In the genomic region with DNA sequence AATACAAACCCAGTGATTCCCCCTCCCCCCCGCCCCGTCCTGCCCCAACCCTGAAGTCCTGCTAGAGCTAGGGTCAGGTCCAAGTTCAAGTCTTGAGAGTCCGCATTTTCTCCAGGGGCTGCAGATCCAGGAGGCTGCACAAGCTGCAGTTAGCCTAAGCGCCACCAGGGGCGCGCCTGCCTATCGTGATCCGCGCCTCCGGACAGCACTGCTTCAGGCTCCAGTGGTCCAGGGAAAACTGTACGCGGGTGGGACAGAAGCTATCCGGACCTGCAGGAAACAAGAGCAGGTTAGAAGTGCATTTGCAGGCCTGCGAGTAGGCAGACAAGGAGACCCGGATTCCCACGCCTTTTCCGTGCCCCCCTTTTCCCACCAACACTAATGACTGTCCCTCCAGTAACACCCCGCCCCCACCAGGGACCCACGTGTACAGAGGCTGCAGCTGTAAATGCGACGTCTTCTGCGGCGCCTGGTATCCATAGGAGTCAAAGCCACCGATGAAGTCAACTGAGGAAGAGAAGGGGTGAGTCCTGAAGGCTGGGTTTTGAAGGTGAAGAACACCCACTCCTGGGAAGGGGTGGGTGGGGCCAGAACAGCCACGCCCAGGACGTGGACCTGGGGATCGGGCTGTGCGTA, we compare ENCODE assay signal across 8 mouse cellular contexts. TPM values are rescaled to one million over a fixed set of nuclear protein-coding genes. Genes with fewer than 3 reads are reported as not detected.
DNase-seq lines count a peak whose midpoint lies in the region; ATAC-seq and TF ChIP-seq lines count a peak whose summit lies in the region.

No protein-coding gene starts in this region.

- peak; percentile 72 for DNase-seq in cerebellum, adult 11 months
- peak; percentile 38 for DNase-seq in heart, postnatal 0 days (ENCODE audit: low spot score)
- DNase-seq in kidney, postnatal 36 days: peak; percentile 73 to 92
- DNase-seq in lung, adult 2 months: peak; percentile 70
- peak; percentile 66 for DNase-seq in thymus, adult 2 months

- TF ChIP-seq EP300 in heart, postnatal 0 days (IDR thresholded peaks at IDR 0.05; ENCODE audit: low read depth): no peak

- peak overlapping the region; percentile 45 for H3K4me2 ChIP-seq in forebrain, embryonic 13.5 days
- H3K4me2 ChIP-seq in heart, postnatal 0 days (ENCODE audit: low read depth, low read length): peak overlapping the region; percentile 49
- peak overlapping the region; percentile 48 for H3K4me2 ChIP-seq in neural tube, embryonic 15.5 days

- H3K27me3 ChIP-seq in E14TG2a.4 (ENCODE audit: insufficient read depth, low read length): no peaks in the 10 kb centered on the region
- H3K27me3 ChIP-seq in forebrain, embryonic 13.5 days: no peaks in the 10 kb centered on the region
- no peaks in the 10 kb centered on the region for H3K27me3 ChIP-seq in heart, postnatal 0 days (ENCODE audit: control insufficient read depth, insufficient read depth, low read length)
- H3K27me3 ChIP-seq in neural tube, embryonic 15.5 days (replicated peaks): no peaks in the 10 kb centered on the region
- H3K27me3 ChIP-seq in thymus, adult 2 months (ENCODE audit: control insufficient read depth, insufficient read depth, low read length): no peaks in the 10 kb centered on the region

- H3K4me3 ChIP-seq in E14TG2a.4 (replicated peaks; ENCODE audit: low read length): peak overlapping the region; percentile 59
- H3K4me3 ChIP-seq in forebrain, embryonic 13.5 days: no peak overlapping the region
- H3K4me3 ChIP-seq in heart, postnatal 0 days (ENCODE audit: low read depth, low read length): no peak overlapping the region
- no peak overlapping the region for H3K4me3 ChIP-seq in lung, adult 2 months (replicated peaks; ENCODE audit: extremely low read depth, low read depth, low read length)
- 0 out of 2 replicates have a peak overlapping the region, but pooled peaks have one; percentile 10 for H3K4me3 ChIP-seq in neural tube, embryonic 15.5 days (replicated peaks)
- no peak overlapping the region for H3K4me3 ChIP-seq in thymus, adult 2 months (ENCODE audit: control insufficient read depth, insufficient read depth, low read length)

- peaks cover 47% of the 10 kb centered on the region for H3K4me1 ChIP-seq in E14TG2a.4 (replicated peaks; ENCODE audit: low read depth, low read length)
- H3K4me1 ChIP-seq in forebrain, embryonic 13.5 days: peaks cover 5% of the 10 kb centered on the region
- peaks cover 4% of the 10 kb centered on the region; the same call in 1 of the 2 replicates for H3K4me1 ChIP-seq in heart, postnatal 0 days (ENCODE audit: control insufficient read depth, insufficient read depth)
- H3K4me1 ChIP-seq in lung, adult 2 months (ENCODE audit: control insufficient read depth, insufficient read depth, low read length): no peaks in the 10 kb centered on the region
- peaks cover 5% of the 10 kb centered on the region for H3K4me1 ChIP-seq in neural tube, embryonic 15.5 days
- no peaks in the 10 kb centered on the region; the same call in 1 of the 2 replicates for H3K4me1 ChIP-seq in thymus, adult 2 months (replicated peaks; ENCODE audit: control insufficient read depth, insufficient read depth, low read length)

- 22% methylated on average over 26 of the region's 28 CpGs for WGBS in forebrain, embryonic 13.5 days
- 14% methylated on average over 28 of the region's 28 CpGs for WGBS in heart, postnatal 0 days
- 13% methylated on average over 28 of the region's 28 CpGs for WGBS in lung, adult 2 months
- 24% methylated on average over 28 of the region's 28 CpGs for WGBS in neural tube, embryonic 15.5 days
- 10% methylated on average over 28 of the region's 28 CpGs for WGBS in thymus, adult 2 months

- H3K36me3 ChIP-seq in E14TG2a.4 (ENCODE audit: insufficient read depth, low read length): peaks cover 33% of the 10 kb centered on the region
- H3K36me3 ChIP-seq in forebrain, embryonic 13.5 days (ENCODE audit: poor library complexity, severe bottlenecking): peaks cover 46% of the 10 kb centered on the region
- H3K36me3 ChIP-seq in heart, postnatal 0 days (replicated peaks; ENCODE audit: control insufficient read depth, insufficient read depth, low read length): no peaks in the 10 kb centered on the region
- peaks cover 13% of the 10 kb centered on the region; the same call in 1 of the 2 replicates for H3K36me3 ChIP-seq in neural tube, embryonic 15.5 days
- no peaks in the 10 kb centered on the region for H3K36me3 ChIP-seq in thymus, adult 2 months (ENCODE audit: control insufficient read depth, insufficient read depth, low read length)

- H3K9ac ChIP-seq in forebrain, embryonic 13.5 days: no peak overlapping the region
- no peak overlapping the region for H3K9ac ChIP-seq in heart, postnatal 0 days (replicated peaks; ENCODE audit: low read depth, low read length)
- H3K9ac ChIP-seq in neural tube, embryonic 15.5 days (replicated peaks): no peak overlapping the region

- peaks cover 13% of the 10 kb centered on the region for H3K9me3 ChIP-seq in E14TG2a.4 (ENCODE audit: low read length)
- H3K9me3 ChIP-seq in forebrain, embryonic 13.5 days (replicated peaks): no peaks in the 10 kb centered on the region
- no peaks in the 10 kb centered on the region for H3K9me3 ChIP-seq in heart, postnatal 0 days (replicated peaks; ENCODE audit: control insufficient read depth, low read length)
- H3K9me3 ChIP-seq in neural tube, embryonic 15.5 days (replicated peaks): no peaks in the 10 kb centered on the region

- ATAC-seq in forebrain, embryonic 13.5 days: peak; percentile 72; the same call in 1 of the 2 replicates
- ATAC-seq in heart, postnatal 0 days (ENCODE audit: insufficient read depth, low read depth): peak; percentile 62; the same call in 1 of the 2 replicates
- ATAC-seq in neural tube, embryonic 15.5 days (ENCODE audit: low FRiP score): peak; percentile 57

- TF ChIP-seq POLR2A in lung, adult 2 months (IDR thresholded peaks at IDR 0.05; ENCODE audit: borderline replicate concordance, extremely low read depth, low read depth, low read length): no peak
- TF ChIP-seq POLR2A in thymus, adult 2 months (IDR thresholded peaks at IDR 0.05; ENCODE audit: control insufficient read depth, extremely low read depth, insufficient read depth, low read length, poor library complexity): no peak

- H3K27ac ChIP-seq in forebrain, embryonic 13.5 days: no peak overlapping the region
- no peak overlapping the region for H3K27ac ChIP-seq in heart, postnatal 0 days (ENCODE audit: low read depth)
- no peak overlapping the region for H3K27ac ChIP-seq in neural tube, embryonic 15.5 days (replicated peaks)
- no peak overlapping the region for H3K27ac ChIP-seq in thymus, adult 2 months (ENCODE audit: control insufficient read depth, insufficient read depth, low read length)

- peak; percentile 82 for TF ChIP-seq CTCF in E14TG2a.4 (conservative IDR thresholded peaks at IDR 0.05; ENCODE audit: low read length)
- peak; percentile 79 for TF ChIP-seq CTCF in heart, postnatal 0 days (IDR thresholded peaks at IDR 0.05; ENCODE audit: low read depth)
- peak; percentile 73 for TF ChIP-seq CTCF in lung, adult 2 months (IDR thresholded peaks at IDR 0.05; ENCODE audit: insufficient read depth, low read length)
- peak; percentile 76 for TF ChIP-seq CTCF in thymus, adult 2 months (IDR thresholded peaks at IDR 0.05; ENCODE audit: borderline replicate concordance, control insufficient read depth, extremely low read depth, insufficient read depth, low read length, poor library complexity)

RNA-seq across cellular contexts. Expression of a gene that starts 42.2 kb away (rescaled TPM):
- polyA plus RNA-seq in forebrain, embryonic 13.5 days (2015; fragmentation: Nextera tagmentation; extraction: Ambion mirVana): 4.9 and 5.4 TPM in 2 replicates
- 16.0 and 18.9 TPM in 2 replicates for total RNA-seq in heart, postnatal 0 days (2014; rRNA removed; ENCODE audit: low replicate concordance)
- polyA plus RNA-seq in heart, postnatal 0 days (2015; fragmentation: Nextera tagmentation; extraction: Ambion mirVana): 0.53 and 0.85 TPM in 2 replicates
- polyA plus RNA-seq in lung, adult 2 months (2012; rRNA removed): 12.1 and 14.8 TPM in 2 replicates
- 7.9 and 11.0 TPM in 2 replicates for polyA plus RNA-seq in neural tube, embryonic 15.5 days (2015; fragmentation: Nextera tagmentation; extraction: Ambion mirVana)
- polyA plus RNA-seq in thymus, adult 2 months (2012; rRNA removed): 2.4 and 2.9 TPM in 2 replicates

Comparison
In these comparisons a context has a peak if more than half of its experiments do, and no peak if none do; other contexts are left out.
1. H3K4me3 ChIP-seq: peak in E14TG2a.4 (single experiment) and neural tube, embryonic 15.5 days (single experiment); none in forebrain, embryonic 13.5 days (single experiment), heart, postnatal 0 days (single experiment), lung, adult 2 months (single experiment) and thymus, adult 2 months (single experiment).
2. Peak in every context shown above with its lines, with median percentiles within 50 percentile points of each other: CTCF ChIP-seq, DNase-seq, ATAC-seq and H3K4me2 ChIP-seq.